Mouse (Mus musculus) bone marrow, adult 2 months (tissue): ENCODE results near the gene Gm42906.

Source experiments
- CTCF ChIP-seq: fragments of 200-500 bp; IDR thresholded peaks from 2 replicates; pipeline ENCODE4 v1.5.1; 2011; ENCODE audit warnings: low read length, control low read depth; ENCODE audit not compliant: control insufficient read depth, insufficient read depth
- POLR2A ChIP-seq: fragments of 200-500 bp; IDR thresholded peaks from 2 replicates; pipeline ENCODE4 v1.6.1; 2011; ENCODE audit warnings: low read depth, mild to moderate bottlenecking, control low read depth, low read length, borderline replicate concordance; ENCODE audit not compliant: control insufficient read depth

DNA sequence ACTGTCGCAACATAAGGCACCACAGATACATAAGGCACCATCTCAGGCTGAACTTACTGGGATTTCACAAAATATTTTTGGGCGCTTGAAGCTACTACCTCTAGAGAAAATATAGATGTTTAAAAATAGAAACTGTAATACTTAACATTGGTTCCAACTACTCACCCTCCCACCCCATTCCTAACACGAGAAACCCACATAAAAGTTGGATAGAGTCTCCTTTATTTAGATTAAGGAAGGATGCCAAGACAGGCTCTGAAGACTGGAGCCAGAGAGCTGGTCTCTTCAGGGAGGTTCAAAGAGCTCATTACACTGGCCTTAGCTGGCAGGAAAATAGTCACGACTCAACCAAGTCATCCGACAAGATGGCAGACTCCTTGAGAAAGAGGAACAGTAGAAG is 361.9 kb downstream of the Gm42906 start:
- TF ChIP-seq CTCF (no peak), POLR2A (no peak)
